Mouse (Mus musculus) stomach, postnatal 0 days (tissue): Measurements from ENCODE around the gene Chst12.

Experiments used
- CTCF ChIP-seq: IDR thresholded peaks from 2 replicates; pipeline ENCODE4 v1.5.1; 2016; ENCODE audit warnings: antibody characterized with exemption, low read depth, mild to moderate bottlenecking, moderate library complexity
- EP300 ChIP-seq: optimal IDR thresholded peaks from 2 replicates; pipeline ENCODE3; 2016; ENCODE audit warnings: antibody characterized with exemption

GRCm38 (mm10) chr5:140492684-140493233 lies 12.6 kb upstream of the Chst12 start:
- TF ChIP-seq CTCF, result no peak
- no peak for TF ChIP-seq EP300
